In the genomic region with DNA sequence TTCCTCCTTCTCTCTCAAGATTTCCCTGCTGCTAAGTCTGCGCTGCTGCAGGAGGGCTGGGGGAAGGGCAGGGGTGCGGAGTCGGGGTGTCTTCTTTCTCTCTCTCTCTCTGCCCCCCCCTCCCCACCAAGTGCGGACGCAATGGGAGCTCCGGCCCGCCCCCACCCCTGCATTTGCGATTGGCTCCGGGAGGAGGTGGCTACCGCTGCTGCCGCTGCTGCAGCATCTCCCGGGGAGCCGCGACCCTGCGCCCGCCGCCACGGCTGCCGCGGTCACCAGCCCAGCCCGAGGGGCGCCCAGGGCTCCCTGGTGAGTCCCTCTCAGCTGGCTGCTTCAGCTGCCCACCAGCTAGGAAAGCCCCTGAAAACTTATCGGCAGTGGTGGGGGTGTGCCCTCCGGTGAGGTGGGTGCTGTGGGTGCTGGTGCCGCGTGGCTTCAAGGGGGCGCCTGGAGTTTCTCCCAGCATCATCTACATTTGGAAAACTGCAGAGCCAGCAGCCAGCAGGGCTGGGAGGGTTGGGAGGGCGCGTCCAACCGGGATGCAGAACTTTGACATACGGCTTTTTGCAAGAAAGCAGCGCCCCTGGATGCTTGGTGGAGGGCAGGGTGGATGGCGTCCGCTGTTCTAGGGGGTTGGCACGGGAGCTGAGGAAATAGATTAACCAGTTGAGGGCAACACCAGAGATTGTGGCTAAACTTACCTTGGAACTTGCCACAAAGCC, we compare ENCODE assay signal across 9 mouse cellular contexts. TPM values are rescaled to one million over a fixed set of nuclear protein-coding genes. Genes with fewer than 3 reads are reported as not detected.
DNase-seq lines count a peak whose midpoint lies in the region; ATAC-seq lines count a peak whose summit lies in the region.
"Had no signal": no experiment of that assay in that cellular context is flagged by ENCODE, and none has a peak within 500 bp of the region (broad histone marks: within the 10 kb centered on the region; RNA-seq: fewer than 3 reads in every experiment).

No protein-coding gene starts in this region.

- peaks cover 10% of the 10 kb centered on the region for H3K4me1 ChIP-seq in forebrain, embryonic 16.5 days (replicated peaks; ENCODE audit: control insufficient read depth, insufficient read depth, low read length)
- no peaks in the 10 kb centered on the region for H3K4me1 ChIP-seq in liver, embryonic 12.5 days
- H3K4me1 ChIP-seq: liver, embryonic 15.5 days had no signal

- ATAC-seq in forebrain, embryonic 16.5 days = peak; percentile 45
- ATAC-seq in liver, embryonic 12.5 days = no peak
- ATAC-seq in megakaryocyte-erythroid progenitor cell, adult 5-6 weeks (replicated peaks; ENCODE audit: low FRiP score, low TSS enrichment, poor library complexity, severe bottlenecking) = no peak

- no peaks in the 10 kb centered on the region for H3K36me3 ChIP-seq in forebrain, embryonic 16.5 days (ENCODE audit: control insufficient read depth, insufficient read depth)
- no peaks in the 10 kb centered on the region for H3K36me3 ChIP-seq in liver, embryonic 12.5 days
- H3K36me3 ChIP-seq: liver, embryonic 15.5 days had no signal

- no peaks in the 10 kb centered on the region for H3K9me3 ChIP-seq in forebrain, embryonic 16.5 days (ENCODE audit: control insufficient read depth, low read length)
- H3K9me3 ChIP-seq in liver, embryonic 12.5 days (replicated peaks) = no peaks in the 10 kb centered on the region
- H3K9me3 ChIP-seq: liver, embryonic 15.5 days had no signal

- peak overlapping the region; percentile 47 for H3K4me3 ChIP-seq in forebrain, embryonic 16.5 days (replicated peaks; ENCODE audit: low read length)
- peak overlapping the region; percentile 28 for H3K4me3 ChIP-seq in liver, embryonic 12.5 days
- H3K4me3 ChIP-seq: liver, embryonic 15.5 days had no signal

- peaks cover 50% of the 10 kb centered on the region for H3K27me3 ChIP-seq in forebrain, embryonic 16.5 days (replicated peaks; ENCODE audit: control insufficient read depth, insufficient read depth, low read length)
- peaks cover 80% of the 10 kb centered on the region for H3K27me3 ChIP-seq in liver, embryonic 12.5 days (replicated peaks)

- H3K9ac ChIP-seq in forebrain, embryonic 16.5 days (replicated peaks; ENCODE audit: low read depth, low read length) = peak overlapping the region; percentile 50
- H3K9ac ChIP-seq in liver, embryonic 12.5 days = no peak overlapping the region
- H3K9ac ChIP-seq: liver, embryonic 15.5 days had no signal

- no peak overlapping the region for H3K27ac ChIP-seq in forebrain, embryonic 16.5 days (ENCODE audit: low read length)
- H3K27ac ChIP-seq in liver, embryonic 12.5 days = no peak overlapping the region
- H3K27ac ChIP-seq: liver, embryonic 15.5 days had no signal

- H3K4me2 ChIP-seq in forebrain, embryonic 16.5 days (ENCODE audit: low read length) = peak overlapping the region; percentile 86
- H3K4me2 ChIP-seq in liver, embryonic 12.5 days = peak overlapping the region; percentile 45
- H3K4me2 ChIP-seq: liver, embryonic 15.5 days had no signal

- DNase-seq in right cerebral cortex, postnatal 4 days = peak; percentile 29
- DNase-seq in right cerebral cortex, postnatal 36 days (ENCODE audit: low spot score in 2 of 2) = no peak
- DNase-seq in yolk sac, embryonic 10.5 days (ENCODE audit: low spot score) = peak; percentile 46
- DNase-seq in urinary bladder, postnatal 4 days (ENCODE audit: low spot score in 2 of 2) = no peak
- no peak for DNase-seq in ovary, postnatal 14 days (ENCODE audit: low spot score)

- under 1% methylated on average over 32 of the region's 35 CpGs for WGBS in forebrain, embryonic 16.5 days
- 6% methylated on average over 29 of the region's 35 CpGs for WGBS in liver, embryonic 12.5 days (ENCODE audit: insufficient replicate concordance)

RNA-seq across cellular contexts. Expression of gene Gata5, which starts 51.6 kb away (rescaled TPM):
- not detected in 2 replicates for polyA plus RNA-seq in forebrain, embryonic 16.5 days (2015; fragmentation: Nextera tagmentation; extraction: Ambion mirVana)
- 3.0 and 3.1 TPM in 2 replicates for polyA plus RNA-seq in liver, embryonic 12.5 days (2016; fragmentation: Nextera tagmentation; extraction: Ambion mirVana)
- total RNA-seq in megakaryocyte-erythroid progenitor cell, adult 5-6 weeks (2014; fragmentation: Nextera tagmentation) = not detected in 2 replicates
- total RNA-seq in megakaryocyte-erythroid progenitor cell, adult 5-6 weeks (2017) = not detected in 2 replicates

Comparison
In these comparisons a context has a peak if more than half of its experiments do, and no peak if none do; other contexts are left out.
1. DNase-seq: peak in right cerebral cortex, postnatal 4 days (single experiment) and yolk sac, embryonic 10.5 days (single experiment); none in right cerebral cortex, postnatal 36 days (0 of 2), urinary bladder, postnatal 4 days (0 of 2) and ovary, postnatal 14 days (single experiment).